Mouse (Mus musculus): ENCODE results near the gene Pigv. TPM values are rescaled to one million over a fixed set of nuclear protein-coding genes. Genes with fewer than 3 reads are reported as not detected.

The Pigv gene
- 2.4 TPM for polyA plus RNA-seq (2014; fragmentation: Illumina TruSeq; extraction: RNeasy Lipid Tissue Mini Kit (QIAGEN cat#74804); ENCODE audit: low read depth, low replicate concordance)

DNA sequence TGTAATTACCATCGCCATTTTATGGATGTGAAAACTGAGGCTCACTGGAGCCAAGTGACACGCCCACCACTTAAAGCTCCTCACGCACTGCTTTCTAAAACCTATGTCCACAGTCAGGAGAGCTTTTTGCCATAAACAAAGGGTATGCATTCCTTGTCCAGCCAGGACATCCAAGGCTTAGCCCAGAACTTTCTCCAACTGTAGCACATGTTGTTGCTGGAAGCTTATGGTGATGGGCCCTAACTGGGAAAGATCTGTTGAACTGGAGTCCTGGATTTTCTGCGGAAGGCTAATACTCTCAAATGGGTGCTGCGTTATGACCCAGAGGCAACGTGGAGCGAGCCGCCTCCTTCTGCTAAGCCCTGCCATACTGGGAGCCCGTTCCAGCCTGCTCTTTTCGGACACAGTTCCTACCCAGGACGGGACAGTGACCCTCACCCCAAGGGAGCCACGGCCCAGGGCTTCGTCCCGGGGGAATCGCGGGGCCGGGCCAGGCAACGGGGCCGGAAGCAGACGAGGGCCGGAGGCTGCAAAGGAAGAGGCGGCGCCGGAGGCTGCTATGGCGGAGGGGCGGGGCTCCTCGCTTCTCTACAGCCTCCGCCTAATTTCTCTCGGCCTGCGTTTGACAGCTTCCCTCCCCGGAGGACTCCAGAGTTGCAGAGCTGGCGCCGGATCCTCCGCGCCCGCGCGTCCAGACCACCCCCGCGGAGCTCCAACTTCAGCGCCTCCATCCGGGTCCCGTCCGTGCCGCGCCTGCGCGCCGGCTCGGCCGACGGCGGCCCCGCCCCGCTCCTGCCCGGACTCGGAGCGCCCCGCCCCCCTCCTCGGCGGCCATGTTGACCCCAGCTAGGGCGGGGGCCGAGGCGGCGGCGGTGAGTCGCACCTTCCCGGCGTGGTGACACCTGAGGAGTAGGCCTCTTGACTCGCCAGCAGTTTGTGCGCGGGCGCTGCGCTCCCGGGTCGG, at the start of gene Pigv:
Gene Pigv (minus strand): TSS at position 767 of the 964 bp plus-strand sequence.

DNA sequence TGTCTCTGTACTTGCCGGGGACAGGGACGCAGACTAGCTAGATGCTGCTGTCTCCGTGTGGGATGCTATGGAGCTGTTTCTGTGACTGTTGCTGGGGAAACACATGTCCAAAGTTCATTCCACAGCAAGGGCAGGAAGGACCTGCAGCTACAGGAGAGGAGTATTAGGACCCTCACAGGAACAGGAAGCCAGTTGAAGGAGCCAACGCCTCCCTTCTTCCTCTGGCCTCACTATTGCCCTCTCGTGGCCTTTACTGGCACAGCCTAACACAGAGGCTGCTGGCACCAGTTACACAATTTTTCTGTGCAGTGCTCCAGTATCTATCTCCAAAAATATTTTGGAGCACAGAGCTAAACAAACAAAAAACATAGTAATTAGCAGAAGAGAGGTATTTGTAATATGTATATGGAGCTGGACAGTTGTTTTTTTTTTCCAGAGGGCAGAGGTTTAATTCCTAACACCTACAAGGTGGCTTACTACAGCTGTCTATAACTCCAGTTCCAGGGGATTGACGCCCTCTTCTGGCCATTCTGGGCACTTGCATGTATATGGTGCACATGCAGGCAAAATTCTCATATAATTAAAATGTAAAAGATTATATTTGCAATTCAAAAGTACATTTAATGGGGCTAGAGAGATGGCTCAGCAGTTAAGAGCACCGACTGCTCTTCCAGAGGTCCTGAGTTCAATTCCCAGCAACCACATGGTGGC, 22.3 kb downstream of the Pigv start, which contains the start of gene Zdhhc18:
Gene Zdhhc18 (minus strand): TSS at position 166 of the 711 bp plus-strand sequence.

Other genes with a start within 250 kb of the Pigv start
- not detected for gene Tent5b, start 192.5 kb downstream of the Pigv start, polyA plus RNA-seq (2014; fragmentation: Illumina TruSeq; extraction: RNeasy Lipid Tissue Mini Kit (QIAGEN cat#74804); ENCODE audit: low read depth, low replicate concordance)
- gene Trnp1, start 174.1 kb downstream of the Pigv start, polyA plus RNA-seq (2014; fragmentation: Illumina TruSeq; extraction: RNeasy Lipid Tissue Mini Kit (QIAGEN cat#74804); ENCODE audit: low read depth, low replicate concordance), result not detected
- not detected for gene Kdf1, start 153.7 kb downstream of the Pigv start, polyA plus RNA-seq (2014; fragmentation: Illumina TruSeq; extraction: RNeasy Lipid Tissue Mini Kit (QIAGEN cat#74804); ENCODE audit: low read depth, low replicate concordance)
- gene Nudc, start 126.7 kb downstream of the Pigv start, polyA plus RNA-seq (2014; fragmentation: Illumina TruSeq; extraction: RNeasy Lipid Tissue Mini Kit (QIAGEN cat#74804); ENCODE audit: low read depth, low replicate concordance), result 16.6 TPM
- gene Nr0b2, start 119.3 kb downstream of the Pigv start, polyA plus RNA-seq (2014; fragmentation: Illumina TruSeq; extraction: RNeasy Lipid Tissue Mini Kit (QIAGEN cat#74804); ENCODE audit: low read depth, low replicate concordance), result 4.4 TPM
- gene Gpatch3, start 97.9 kb downstream of the Pigv start, polyA plus RNA-seq (2014; fragmentation: Illumina TruSeq; extraction: RNeasy Lipid Tissue Mini Kit (QIAGEN cat#74804); ENCODE audit: low read depth, low replicate concordance), result not detected
- not detected for gene Gpn2, start 88.3 kb downstream of the Pigv start, polyA plus RNA-seq (2014; fragmentation: Illumina TruSeq; extraction: RNeasy Lipid Tissue Mini Kit (QIAGEN cat#74804); ENCODE audit: low read depth, low replicate concordance)
- not detected for gene Sfn, start 70.5 kb downstream of the Pigv start, polyA plus RNA-seq (2014; fragmentation: Illumina TruSeq; extraction: RNeasy Lipid Tissue Mini Kit (QIAGEN cat#74804); ENCODE audit: low read depth, low replicate concordance)
- 2.8 TPM for gene Zdhhc18, start 22.5 kb downstream of the Pigv start, polyA plus RNA-seq (2014; fragmentation: Illumina TruSeq; extraction: RNeasy Lipid Tissue Mini Kit (QIAGEN cat#74804); ENCODE audit: low read depth, low replicate concordance)
- gene Arid1a, start 84.1 kb upstream of the Pigv start, polyA plus RNA-seq (2014; fragmentation: Illumina TruSeq; extraction: RNeasy Lipid Tissue Mini Kit (QIAGEN cat#74804); ENCODE audit: low read depth, low replicate concordance), result 7.2 TPM
- 0.29 TPM for gene Rps6ka1, start 215.2 kb upstream of the Pigv start, polyA plus RNA-seq (2014; fragmentation: Illumina TruSeq; extraction: RNeasy Lipid Tissue Mini Kit (QIAGEN cat#74804); ENCODE audit: low read depth, low replicate concordance)